Mouse (Mus musculus): ENCODE data around the gene Ms4a3. TPM values are rescaled to one million over a fixed set of nuclear protein-coding genes. Genes with fewer than 3 reads are reported as not detected.

The Ms4a3 gene
- total and polyA plus RNA-seq, 3 experiments: not detected

DNA sequence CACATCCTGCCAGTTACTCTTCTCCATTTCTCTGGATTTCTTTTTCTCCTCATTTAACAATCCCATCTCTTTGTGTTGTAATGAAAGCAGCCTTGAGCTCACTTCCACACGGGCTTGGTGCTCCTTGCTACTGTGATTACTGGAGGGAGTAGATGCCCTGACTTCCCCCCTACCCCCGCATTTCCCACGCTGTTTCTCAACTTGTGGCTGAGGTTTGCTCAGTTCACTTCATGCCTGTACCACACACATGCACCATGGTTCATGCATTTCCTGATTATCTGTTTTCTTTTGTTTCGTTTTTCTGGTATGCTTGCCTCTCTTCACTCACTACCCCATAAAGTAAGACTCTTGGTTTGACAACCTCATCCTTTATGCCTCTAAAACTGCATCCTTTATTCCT, 51.4 kb downstream of the Ms4a3 start:
- no peak for ATAC-seq (ENCODE audit: extremely low read depth, insufficient number of reproducible peaks, low FRiP score, poor library complexity, severe bottlenecking)
- Histone ChIP-seq H3K4me1 (ENCODE audit: insufficient read depth, low read depth, low read length) (no peaks in the 10 kb centered on the region), H3K27me3 (ENCODE audit: insufficient read depth, low read length) (peaks cover 2% of the 10 kb centered on the region; the same call in 1 of the 2 replicates), H3K9me3 (replicated peaks) (no peaks in the 10 kb centered on the region), H3K4me3 (ENCODE audit: low read depth, low read length) (no peak overlapping the region), H3K36me3 (replicated peaks) (no peaks in the 10 kb centered on the region)
- TF ChIP-seq TAL1 (conservative IDR thresholded peaks at IDR 0.05; ENCODE audit: low read depth, low read length) (no peak), CTCF (IDR thresholded peaks at IDR 0.05; ENCODE audit: low read depth, low read length) (no peak), POLR2AphosphoS5 (IDR thresholded peaks at IDR 0.05; ENCODE audit: insufficient replicate concordance, low read depth, low read length) (no peak), GATA2 (IDR thresholded peaks at IDR 0.05; ENCODE audit: borderline replicate concordance, low read depth, low read length) (no peak), GATA1 (IDR thresholded peaks at IDR 0.05; ENCODE audit: borderline replicate concordance, low read length) (no peak)
- no peak for DNase-seq (ENCODE audit: low spot score)

Other genes with a start within 250 kb of the Ms4a3 start
- gene Ms4a4c, start 236.1 kb downstream of the Ms4a3 start, total RNA-seq (2014; fragmentation: Nextera tagmentation): not detected in 2 replicates
- gene Ms4a4c, start 236.1 kb downstream of the Ms4a3 start, total RNA-seq (2017): not detected in 2 replicates
- gene Ms4a4c, start 236.1 kb downstream of the Ms4a3 start, polyA plus RNA-seq (2012): not detected in 2 replicates
- gene Ms4a4b, start 197.3 kb downstream of the Ms4a3 start, total RNA-seq (2014; fragmentation: Nextera tagmentation): not detected in 2 replicates
- gene Ms4a4b, start 197.3 kb downstream of the Ms4a3 start, total RNA-seq (2017): 0.06 and 0.27 TPM in 2 replicates
- gene Ms4a4b, start 197.3 kb downstream of the Ms4a3 start, polyA plus RNA-seq (2012): not detected in 2 replicates
- 0.78 TPM in 1 of 2 replicates, not detected in the other for gene Ms4a6c, start 171.5 kb downstream of the Ms4a3 start, total RNA-seq (2014; fragmentation: Nextera tagmentation)
- 1.9 and 2.6 TPM in 2 replicates for gene Ms4a6c, start 171.5 kb downstream of the Ms4a3 start, total RNA-seq (2017)
- 0.03 TPM in 2 replicates for gene Ms4a6c, start 171.5 kb downstream of the Ms4a3 start, polyA plus RNA-seq (2012)
- gene Gm8369, start 154.9 kb downstream of the Ms4a3 start, total RNA-seq (2014; fragmentation: Nextera tagmentation): 1.4 and 2.1 TPM in 2 replicates
- 0.87 and 0.98 TPM in 2 replicates for gene Gm8369, start 154.9 kb downstream of the Ms4a3 start, total RNA-seq (2017)
- not detected in 2 replicates for gene Gm8369, start 154.9 kb downstream of the Ms4a3 start, polyA plus RNA-seq (2012)
- gene Ms4a6b, start 124.3 kb downstream of the Ms4a3 start, total RNA-seq (2014; fragmentation: Nextera tagmentation): 0.23 TPM in 1 of 2 replicates, not detected in the other
- gene Ms4a6b, start 124.3 kb downstream of the Ms4a3 start, total RNA-seq (2017): 2.5 and 3.1 TPM in 2 replicates
- 0.21 TPM in 1 of 2 replicates, not detected in the other for gene Ms4a6b, start 124.3 kb downstream of the Ms4a3 start, polyA plus RNA-seq (2012)
- gene Ms4a4d, start 104.0 kb downstream of the Ms4a3 start, total RNA-seq (2014; fragmentation: Nextera tagmentation): not detected in 2 replicates
- gene Ms4a4d, start 104.0 kb downstream of the Ms4a3 start, total RNA-seq (2017): 0.16 TPM in 1 of 2 replicates, not detected in the other
- gene Ms4a4d, start 104.0 kb downstream of the Ms4a3 start, polyA plus RNA-seq (2012): not detected in 2 replicates
- gene Ms4a6d, start 36.0 kb downstream of the Ms4a3 start, total RNA-seq (2014; fragmentation: Nextera tagmentation): 1.4 TPM in 1 of 2 replicates, not detected in the other
- gene Ms4a6d, start 36.0 kb downstream of the Ms4a3 start, total RNA-seq (2017): 2.2 and 3.1 TPM in 2 replicates
- gene Ms4a6d, start 36.0 kb downstream of the Ms4a3 start, polyA plus RNA-seq (2012): 0.05 TPM in 1 of 2 replicates, not detected in the other
- 1.3 and 1.4 TPM in 2 replicates for gene Ms4a2, start 17.1 kb downstream of the Ms4a3 start, total RNA-seq (2014; fragmentation: Nextera tagmentation)
- 19.1 and 20.6 TPM in 2 replicates for gene Ms4a2, start 17.1 kb downstream of the Ms4a3 start, total RNA-seq (2017)
- gene Ms4a2, start 17.1 kb downstream of the Ms4a3 start, polyA plus RNA-seq (2012): 0.03 TPM in 1 of 2 replicates, not detected in the other
- not detected in 2 replicates for gene Oosp2, start 19.7 kb upstream of the Ms4a3 start, total RNA-seq (2014; fragmentation: Nextera tagmentation)
- not detected in 2 replicates for gene Oosp2, start 19.7 kb upstream of the Ms4a3 start, total RNA-seq (2017)
- not detected in 2 replicates for gene Oosp2, start 19.7 kb upstream of the Ms4a3 start, polyA plus RNA-seq (2012)
- not detected in 2 replicates for gene Oosp1, start 50.3 kb upstream of the Ms4a3 start, total RNA-seq (2014; fragmentation: Nextera tagmentation)
- gene Oosp1, start 50.3 kb upstream of the Ms4a3 start, total RNA-seq (2017): 0.11 TPM in 1 of 2 replicates, not detected in the other
- not detected in 2 replicates for gene Oosp1, start 50.3 kb upstream of the Ms4a3 start, polyA plus RNA-seq (2012)
- gene Oosp3, start 56.2 kb upstream of the Ms4a3 start, total RNA-seq (2014; fragmentation: Nextera tagmentation): not detected in 2 replicates
- not detected in 2 replicates for gene Oosp3, start 56.2 kb upstream of the Ms4a3 start, total RNA-seq (2017)
- not detected in 2 replicates for gene Oosp3, start 56.2 kb upstream of the Ms4a3 start, polyA plus RNA-seq (2012)
- not detected in 2 replicates for gene Gif, start 106.7 kb upstream of the Ms4a3 start, total RNA-seq (2014; fragmentation: Nextera tagmentation)
- gene Gif, start 106.7 kb upstream of the Ms4a3 start, total RNA-seq (2017): 0.06 TPM in 1 of 2 replicates, not detected in the other
- gene Gif, start 106.7 kb upstream of the Ms4a3 start, polyA plus RNA-seq (2012): not detected in 2 replicates
- 42.2 and 53.1 TPM in 2 replicates for gene Mrpl16, start 129.5 kb upstream of the Ms4a3 start, total RNA-seq (2014; fragmentation: Nextera tagmentation)
- 68.5 and 91.4 TPM in 2 replicates for gene Mrpl16, start 129.5 kb upstream of the Ms4a3 start, total RNA-seq (2017)
- 10.1 and 27.1 TPM in 2 replicates for gene Mrpl16, start 129.5 kb upstream of the Ms4a3 start, polyA plus RNA-seq (2012)
- not detected in 2 replicates for gene Stx3, start 178.6 kb upstream of the Ms4a3 start, total RNA-seq (2014; fragmentation: Nextera tagmentation)
- gene Stx3, start 178.6 kb upstream of the Ms4a3 start, total RNA-seq (2017): 1.3 and 1.9 TPM in 2 replicates
- gene Stx3, start 178.6 kb upstream of the Ms4a3 start, polyA plus RNA-seq (2012): not detected in 2 replicates
- not detected in 2 replicates for gene Olfr1417, start 198.4 kb upstream of the Ms4a3 start, total RNA-seq (2014; fragmentation: Nextera tagmentation)
- gene Olfr1417, start 198.4 kb upstream of the Ms4a3 start, total RNA-seq (2017): 0.05 and 0.29 TPM in 2 replicates
- gene Olfr1417, start 198.4 kb upstream of the Ms4a3 start, polyA plus RNA-seq (2012): not detected in 2 replicates
- not detected in 2 replicates for gene Olfr1418, start 220.2 kb upstream of the Ms4a3 start, total RNA-seq (2014; fragmentation: Nextera tagmentation)
- gene Olfr1418, start 220.2 kb upstream of the Ms4a3 start, total RNA-seq (2017): 0.11 and 0.17 TPM in 2 replicates
- not detected in 2 replicates for gene Olfr1418, start 220.2 kb upstream of the Ms4a3 start, polyA plus RNA-seq (2012)
- not detected in 2 replicates for gene Olfr1419, start 234.3 kb upstream of the Ms4a3 start, total RNA-seq (2014; fragmentation: Nextera tagmentation)
- 0.22 TPM in 1 of 2 replicates, not detected in the other for gene Olfr1419, start 234.3 kb upstream of the Ms4a3 start, total RNA-seq (2017)
- not detected in 2 replicates for gene Olfr1419, start 234.3 kb upstream of the Ms4a3 start, polyA plus RNA-seq (2012)
- gene Olfr1420, start 245.7 kb upstream of the Ms4a3 start, total RNA-seq (2014; fragmentation: Nextera tagmentation): not detected in 2 replicates
- 0.17 and 0.38 TPM in 2 replicates for gene Olfr1420, start 245.7 kb upstream of the Ms4a3 start, total RNA-seq (2017)
- not detected in 2 replicates for gene Olfr1420, start 245.7 kb upstream of the Ms4a3 start, polyA plus RNA-seq (2012)

Data from G1E (cell line).